Mouse (Mus musculus) ES-E14 (cell line): Measurements from ENCODE around the gene Becn1. TPM values are rescaled to one million over a fixed set of nuclear protein-coding genes. Genes with fewer than 3 reads are reported as not detected.
"Not testable (repeated sequence)": the region's sequence is repeated elsewhere in the genome, so short reads cannot be mapped to it uniquely, and the experiment has no call there.

Source experiments
- DNase-seq: peaks from one replicate; pipeline ENCODE4 v3.0.0-alpha.2; 2013; ENCODE audit warnings: low read depth, low spot score
- H3K27ac ChIP-seq: 2 replicates; pipeline ENCODE4 v1.5.1; 2012; ENCODE audit warnings: low read depth, mild to moderate bottlenecking, low read length, moderate library complexity, mixed read lengths; ENCODE audit not compliant: poor library complexity, insufficient read depth, severe bottlenecking
- H3K36me3 ChIP-seq: 2 replicates; pipeline ENCODE4 v1.6.1; 2012; ENCODE audit warnings: mild to moderate bottlenecking, low read length, moderate library complexity, mixed read lengths; ENCODE audit not compliant: control insufficient read depth, poor library complexity, insufficient read depth, severe bottlenecking
- H3K4me1 ChIP-seq, 2 experiments: fragments of 150-350 bp in 1 of 2; sonication (generic) in 1 of 2; 2 replicates each; pipeline ENCODE4 v1.6.1; 2012; ENCODE audit warnings: low read length in 2 of 2, mild to moderate bottlenecking in 1 of 2, mixed read lengths in 1 of 2; ENCODE audit not compliant: control insufficient read depth in 2 of 2, insufficient read depth in 2 of 2, poor library complexity in 1 of 2
- H3K4me3 ChIP-seq, 2 experiments: fragments of 150-350 bp in 1 of 2; sonication (generic) in 1 of 2; 2 replicates each; pipeline ENCODE4 v1.5.1; 2012; ENCODE audit warnings: low read length in 2 of 2, low read depth in 1 of 2, mild to moderate bottlenecking in 1 of 2, mixed read lengths in 1 of 2; ENCODE audit not compliant: insufficient read depth in 1 of 2, poor library complexity in 1 of 2, severe bottlenecking in 1 of 2
- H3K9ac ChIP-seq: 2 replicates; pipeline ENCODE4 v1.6.1; 2012; ENCODE audit warnings: low read depth, mild to moderate bottlenecking, low read length, mixed read lengths; ENCODE audit not compliant: poor library complexity, insufficient read depth, severe bottlenecking
- H3K9me3 ChIP-seq: fragments of 150-350 bp; sonication (generic); 2 replicates; pipeline ENCODE4 v1.6.1; 2012; ENCODE audit warnings: low read depth, mild to moderate bottlenecking, low read length; ENCODE audit not compliant: control insufficient read depth, insufficient read depth
- CHD2 ChIP-seq: IDR thresholded peaks from 2 replicates; pipeline ENCODE4 v1.6.1; 2014; ENCODE audit warnings: mild to moderate bottlenecking, low read depth, low read length, inconsistent platforms
- HCFC1 ChIP-seq: IDR thresholded peaks from 2 replicates; pipeline ENCODE4 v1.6.1; 2012; ENCODE audit warnings: low read length, inconsistent platforms, borderline replicate concordance; ENCODE audit not compliant: insufficient read depth
- MAFK ChIP-seq: IDR thresholded peaks from 2 replicates; pipeline ENCODE4 v1.6.1; 2014; ENCODE audit warnings: mild to moderate bottlenecking, low read depth, low read length, inconsistent platforms; ENCODE audit not compliant: insufficient read depth
- ZC3H11A ChIP-seq: IDR thresholded peaks from 2 replicates; pipeline ENCODE4 v1.6.1; 2012; ENCODE audit warnings: low read depth, mild to moderate bottlenecking, inconsistent platforms, low read length, borderline replicate concordance
- ZNF384 ChIP-seq: IDR thresholded peaks from 2 replicates; pipeline ENCODE4 v1.6.1; 2012; ENCODE audit warnings: low read depth, low read length, inconsistent platforms
- in situ Hi-C, 2 experiments: fragments of 600-800 bp; cut with MboI; formaldehyde crosslinking; loops; one replicate each; pipeline ENCODE4 v1.15.1; 2025; ENCODE audit warnings: low sequenced_read_pairs in 2 of 2, inconsistent platforms in 1 of 2; ENCODE audit not compliant: unreplicated experiment in 2 of 2
- total RNA-seq: library from RNA; depleted of rRNA; stranded (reverse); fragments of 300-350 nt; gene quantifications from 2 replicates; pipeline ENCODE4 v1.2.3, GENCODE M21; 2012

The Becn1 gene
- total RNA-seq, 1 experiment, result 89.2 TPM

DNA sequence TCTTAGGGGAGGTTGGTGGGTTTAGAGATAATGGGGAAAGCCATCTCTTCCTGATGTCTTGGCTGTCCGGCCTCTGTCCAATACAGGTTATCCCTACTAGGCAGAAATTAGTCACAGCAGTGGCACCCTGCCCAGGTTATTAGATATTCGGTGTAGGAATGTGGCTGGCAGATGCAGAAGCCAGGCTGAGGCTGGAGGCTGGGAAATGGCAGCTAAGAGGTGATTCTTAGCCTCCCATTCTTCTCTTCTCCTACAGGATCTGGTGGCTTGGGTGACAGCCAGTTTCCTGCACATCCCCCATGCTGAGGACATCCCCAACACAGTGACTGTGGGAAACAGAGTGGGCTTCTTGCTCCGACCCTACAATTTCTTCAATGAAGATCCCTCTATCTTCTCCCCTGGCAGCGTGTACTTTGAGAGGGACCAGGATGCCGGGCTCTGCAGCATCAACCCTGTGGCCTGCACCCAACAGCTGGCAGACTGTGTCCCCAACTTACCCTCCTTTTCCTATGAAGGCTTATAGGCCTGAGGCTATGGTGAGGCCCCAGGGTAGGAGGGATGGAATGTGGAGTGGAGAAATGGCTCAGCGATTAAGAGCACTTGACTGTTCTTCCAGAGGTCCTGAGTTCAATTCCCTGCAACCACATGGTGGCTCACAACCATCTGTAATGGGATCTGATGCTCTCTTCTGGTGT, 27.0 kb upstream of the Becn1 start:
- Histone ChIP-seq H3K4me1 (peaks cover 6 to 21% of the 10 kb centered on the region in 2 experiments; a peak in 3 of 4 replicates), H3K9me3 (no peaks in the 10 kb centered on the region), H3K27ac (no peak overlapping the region), H3K4me3 (no peak overlapping the region), H3K9ac (no peak overlapping the region), H3K36me3 (peaks cover 15% of the 10 kb centered on the region)
- in situ Hi-C loops, result no loop called here
- DNase-seq, result no peak
- TF ChIP-seq CHD2, result no peak

DNA sequence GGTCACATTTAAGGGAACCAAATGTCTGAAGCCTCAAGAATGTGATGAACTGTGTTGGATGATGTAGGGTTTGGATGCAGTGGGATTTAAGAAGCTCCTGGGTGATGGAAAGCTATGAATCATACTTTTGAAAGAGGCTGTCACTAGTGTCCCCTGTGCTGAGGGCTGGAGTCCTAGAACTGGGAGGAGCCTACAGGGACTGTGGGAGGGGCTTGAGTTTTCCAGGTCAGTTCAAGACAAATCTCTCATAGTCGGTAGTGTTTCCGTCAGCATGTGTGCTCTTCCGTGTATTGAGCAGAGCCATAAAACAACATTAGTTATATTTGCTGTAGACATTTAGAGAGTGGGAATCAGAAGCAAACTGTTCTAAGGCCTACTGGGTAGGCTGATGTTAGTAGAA, 25.2 kb upstream of the Becn1 start:
- Histone ChIP-seq H3K4me1 (peaks cover 5 to 16% of the 10 kb centered on the region in 2 experiments; a peak in 3 of 4 replicates), H3K9me3 (no peaks in the 10 kb centered on the region), H3K4me3 (no peak overlapping the region), H3K9ac (no peak overlapping the region), H3K27ac (no peak overlapping the region), H3K36me3 (peaks cover 26% of the 10 kb centered on the region)
- TF ChIP-seq CHD2, result no peak
- TF ChIP-seq ZNF384, result no peak
- TF ChIP-seq ZC3H11A, result no peak
- TF ChIP-seq MAFK, result no peak
- TF ChIP-seq HCFC1, result no peak
- DNase-seq, result no peak
- in situ Hi-C loops, result no loop called here

DNA sequence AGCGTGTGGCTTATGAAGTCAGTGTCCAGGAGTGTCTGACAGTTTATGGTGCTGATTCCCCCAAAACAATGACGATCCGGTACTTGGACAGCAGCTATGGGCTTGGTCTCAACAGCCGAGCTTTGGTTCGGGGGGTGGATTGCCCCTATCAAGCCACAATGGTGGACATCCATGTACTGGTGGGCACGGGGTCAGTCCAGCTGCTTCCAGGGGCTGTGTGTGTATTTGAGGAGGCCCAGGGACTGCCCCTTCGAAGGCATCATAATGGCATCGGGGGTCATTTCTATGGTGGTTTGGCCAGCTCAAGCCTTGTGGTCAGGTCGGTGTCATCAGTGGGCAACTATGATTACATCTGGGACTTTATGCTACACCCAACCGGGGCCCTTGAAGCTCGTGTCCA, 24.1 kb upstream of the Becn1 start:
- Histone ChIP-seq H3K4me3 (no peak overlapping the region), H3K9me3 (no peaks in the 10 kb centered on the region), H3K36me3 (peaks cover 35% of the 10 kb centered on the region), H3K27ac (no peak overlapping the region), H3K4me1 (peaks cover 5 to 16% of the 10 kb centered on the region in 2 experiments; a peak in 3 of 4 replicates), H3K9ac (no peak overlapping the region)
- in situ Hi-C loops, result no loop called here
- no peak for DNase-seq
- TF ChIP-seq CHD2 (no peak), MAFK (no peak), HCFC1 (no peak), ZNF384 (no peak), ZC3H11A (no peak)

GRCm38 (mm10) chr11:101325201-101325600, 23.1 kb upstream of the Becn1 start:
- H3K4me3 ChIP-seq, H3K27ac ChIP-seq, H3K9ac ChIP-seq, H3K9me3 ChIP-seq, DNase-seq, in situ Hi-C loops: not testable (repeated sequence)
- Histone ChIP-seq H3K36me3 (peaks cover 43% of the 10 kb centered on the region), H3K4me1 (peaks cover 5 to 10% of the 10 kb centered on the region in 2 experiments; a peak in 3 of 4 replicates)

GRCm38 (mm10) chr11:101324763-101325162, 22.7 kb upstream of the Becn1 start, which contains the start of gene Aoc2:
Gene Aoc2, plus strand, starts transcription at chr11:101325063.
- no peak for TF ChIP-seq CHD2
- TF ChIP-seq HCFC1, result no peak
- TF ChIP-seq ZNF384, result no peak
- no peak for TF ChIP-seq ZC3H11A
- no peak for TF ChIP-seq MAFK
- no peak for DNase-seq

More at GRCm38 (mm10) chr11:101324763-101325162, 22.7 kb upstream of the Becn1 start, which contains the start of gene Aoc2:
- no peak within 1 kb of the TSS for H3K9ac ChIP-seq
- H3K9me3 ChIP-seq, result no peaks in the 10 kb centered on the region
- in situ Hi-C loops, result no loop called here
- H3K36me3 ChIP-seq, result peaks cover 48% of the 10 kb centered on the region
- H3K4me1 ChIP-seq, result peaks cover 5 to 10% of the 10 kb centered on the region in 2 experiments; a peak in 3 of 4 replicates
- H3K27ac ChIP-seq, result no peak within 1 kb of the TSS
- H3K4me3 ChIP-seq, result no peak within 1 kb of the TSS
